Mouse (Mus musculus) MEL (cell line): Measurements from ENCODE around the gene Tbc1d1. TPM values are rescaled to one million over a fixed set of nuclear protein-coding genes. Genes with fewer than 3 reads are reported as not detected.

Experiments used
- DNase-seq: peaks from one replicate; pipeline ENCODE4 v3.0.0; 2011; ENCODE audit warnings: low read depth, low spot score
- H3K27ac ChIP-seq: 2 replicates; pipeline ENCODE4 v1.5.1; 2012; ENCODE audit warnings: low read depth, mild to moderate bottlenecking, control low read depth, low read length, moderate library complexity; ENCODE audit not compliant: control insufficient read depth
- H3K27me3 ChIP-seq, 2 experiments: fragments of 150-350 bp in 1 of 2; sonication (generic) in 1 of 2; 2 replicates each; pipeline ENCODE4 v1.6.1; 2012; ENCODE audit warnings: low read length in 2 of 2, mild to moderate bottlenecking in 2 of 2, improper control_type of control experiment in 1 of 2, moderate library complexity in 1 of 2; ENCODE audit not compliant: insufficient read depth in 2 of 2, control insufficient read depth in 1 of 2
- H3K36me3 ChIP-seq, 2 experiments: 2 replicates each; pipeline ENCODE4 v1.6.1; 2012 to 2014; ENCODE audit warnings: low read length in 2 of 2, improper control_type of control experiment in 1 of 2, inconsistent platforms in 1 of 2, mild to moderate bottlenecking in 1 of 2; ENCODE audit not compliant: insufficient read depth in 2 of 2, control insufficient read depth in 1 of 2
- H3K4me1 ChIP-seq, 2 experiments: fragments of 150-350 bp in 1 of 2; sonication (generic) in 1 of 2; 2 replicates each; pipeline ENCODE4 v1.6.1; 2012; ENCODE audit warnings: low read length in 2 of 2, improper control_type of control experiment in 1 of 2, mild to moderate bottlenecking in 1 of 2; ENCODE audit not compliant: insufficient read depth in 2 of 2, control insufficient read depth in 1 of 2
- H3K4me3 ChIP-seq, 2 experiments: fragments of 150-350 bp in 1 of 2; sonication (generic) in 1 of 2; 2 replicates each; pipeline ENCODE4 v1.5.1; 2012; ENCODE audit warnings: low read depth in 2 of 2, low read length in 2 of 2, mild to moderate bottlenecking in 2 of 2, moderate library complexity in 2 of 2, control low read depth in 1 of 2, improper control_type of control experiment in 1 of 2; ENCODE audit not compliant: control insufficient read depth in 1 of 2, insufficient read depth in 1 of 2
- H3K79me2 ChIP-seq: 2 replicates; pipeline ENCODE4 v1.6.1; 2012; ENCODE audit warnings: mild to moderate bottlenecking, low read length, moderate library complexity; ENCODE audit not compliant: control insufficient read depth, poor library complexity, insufficient read depth
- H3K9ac ChIP-seq: 2 replicates; pipeline ENCODE4 v1.6.1; 2012; ENCODE audit warnings: low read depth, mild to moderate bottlenecking, control low read depth, low read length, moderate library complexity; ENCODE audit not compliant: control insufficient read depth, poor library complexity, severe bottlenecking
- H3K9me3 ChIP-seq: fragments of 150-350 bp; sonication (generic); replicated peaks from 2 replicates; pipeline ENCODE4 v1.6.1; 2012; ENCODE audit warnings: mild to moderate bottlenecking, low read length, improper control_type of control experiment, moderate library complexity; ENCODE audit not compliant: insufficient read depth
- CHD1 ChIP-seq: IDR thresholded peaks from 2 replicates; pipeline ENCODE4 v1.6.1; 2012; ENCODE audit warnings: low read depth, mild to moderate bottlenecking, inconsistent platforms, low read length, improper control_type of control experiment
- CHD2 ChIP-seq: IDR thresholded peaks from 2 replicates; pipeline ENCODE4 v1.6.1; 2011; ENCODE audit warnings: low read length, improper control_type of control experiment
- ELF1 ChIP-seq: IDR thresholded peaks from 2 replicates; pipeline ENCODE4 v1.6.1; 2014; ENCODE audit warnings: low read depth, mild to moderate bottlenecking, inconsistent platforms, low read length, improper control_type of control experiment, moderate library complexity
- EP300 ChIP-seq, 2 experiments: IDR thresholded peaks; 2 replicates each; pipeline ENCODE4 v1.6.1; 2011; ENCODE audit warnings: improper control_type of control experiment in 2 of 2, low read length in 2 of 2, low read depth in 1 of 2, mild to moderate bottlenecking in 1 of 2
- ETS1 ChIP-seq: IDR thresholded peaks from 2 replicates; pipeline ENCODE4 v1.6.1; 2012; ENCODE audit warnings: low read depth, mild to moderate bottlenecking, inconsistent platforms, low read length, improper control_type of control experiment, moderate library complexity
- GABPA ChIP-seq: IDR thresholded peaks from 2 replicates; pipeline ENCODE4 v1.6.1; 2012; ENCODE audit warnings: low read depth, mild to moderate bottlenecking, inconsistent platforms, low read length, improper control_type of control experiment, moderate library complexity
- GATA1 ChIP-seq: IDR thresholded peaks from 2 replicates; pipeline ENCODE4 v1.6.1; 2011; ENCODE audit warnings: low read depth, low read length, improper control_type of control experiment
- KAT2A ChIP-seq: conservative IDR thresholded peaks from 2 replicates; pipeline ENCODE4 v1.6.1; 2012; ENCODE audit warnings: low read depth, low read length, improper control_type of control experiment, inconsistent platforms
- MAFK ChIP-seq: IDR thresholded peaks from 2 replicates; pipeline ENCODE4 v1.6.1; 2011; ENCODE audit warnings: low read depth, mild to moderate bottlenecking, low read length, improper control_type of control experiment, borderline replicate concordance
- MAX ChIP-seq: IDR thresholded peaks from 2 replicates; pipeline ENCODE4 v1.6.1; 2011; ENCODE audit warnings: low read length, improper control_type of control experiment
- MAZ ChIP-seq: IDR thresholded peaks from 2 replicates; pipeline ENCODE4 v1.6.1; 2012; ENCODE audit warnings: low read depth, mild to moderate bottlenecking, inconsistent platforms, low read length, improper control_type of control experiment
- MEF2A ChIP-seq: IDR thresholded peaks from 2 replicates; pipeline ENCODE4 v1.6.1; 2014; ENCODE audit warnings: low read depth, mild to moderate bottlenecking, inconsistent platforms, low read length, improper control_type of control experiment; ENCODE audit not compliant: poor library complexity, insufficient replicate concordance, severe bottlenecking; ENCODE audit errors: extremely low read depth
- MYC ChIP-seq: IDR thresholded peaks from 2 replicates; pipeline ENCODE4 v1.6.1; 2011; ENCODE audit warnings: low read depth, mild to moderate bottlenecking, low read length, improper control_type of control experiment, moderate library complexity
- NELFE ChIP-seq: IDR thresholded peaks from 2 replicates; pipeline ENCODE4 v1.6.1; 2011; ENCODE audit warnings: low read depth, low read length, improper control_type of control experiment
- POLR2A ChIP-seq, 2 experiments: IDR thresholded peaks; 2 replicates each; pipeline ENCODE4 v1.6.1; 2011 to 2012; ENCODE audit warnings: low read length in 2 of 2, mild to moderate bottlenecking in 2 of 2, control low read depth in 1 of 2, improper control_type of control experiment in 1 of 2, low read depth in 1 of 2, moderate library complexity in 1 of 2; ENCODE audit not compliant: control insufficient read depth in 1 of 2, insufficient read depth in 1 of 2, poor library complexity in 1 of 2
- POLR2AphosphoS2 ChIP-seq: IDR thresholded peaks from 2 replicates; pipeline ENCODE4 v1.6.1; 2011; ENCODE audit warnings: low read length, improper control_type of control experiment
- POLR2AphosphoS5 ChIP-seq: IDR thresholded peaks from 2 replicates; pipeline ENCODE4 v1.6.1; 2012; ENCODE audit warnings: low read depth, borderline replicate concordance, mild to moderate bottlenecking, inconsistent platforms, low read length, moderate library complexity, mixed read lengths
- RCOR1 ChIP-seq: IDR thresholded peaks from 2 replicates; pipeline ENCODE4 v1.6.1; 2012; ENCODE audit warnings: low read depth, mild to moderate bottlenecking, inconsistent platforms, low read length, improper control_type of control experiment
- TCF12 ChIP-seq: IDR thresholded peaks from 2 replicates; pipeline ENCODE4 v1.6.1; 2014; ENCODE audit warnings: low read depth, mild to moderate bottlenecking, inconsistent platforms, low read length, improper control_type of control experiment, moderate library complexity
- UBTF ChIP-seq: IDR thresholded peaks from 2 replicates; pipeline ENCODE4 v1.6.1; 2012; ENCODE audit warnings: low read depth, mild to moderate bottlenecking, inconsistent platforms, low read length, improper control_type of control experiment, moderate library complexity, borderline replicate concordance; ENCODE audit not compliant: insufficient read depth
- ZC3H11A ChIP-seq: IDR thresholded peaks from 2 replicates; pipeline ENCODE4 v1.6.1; 2012; ENCODE audit warnings: low read depth, mild to moderate bottlenecking, inconsistent platforms, low read length, improper control_type of control experiment
- ZKSCAN1 ChIP-seq: IDR thresholded peaks from 2 replicates; pipeline ENCODE4 v1.6.1; 2012; ENCODE audit warnings: low read depth, mild to moderate bottlenecking, inconsistent platforms, low read length, improper control_type of control experiment, moderate library complexity
- ZMIZ1 ChIP-seq: IDR thresholded peaks from 2 replicates; pipeline ENCODE4 v1.6.1; 2012; ENCODE audit warnings: low read depth, mild to moderate bottlenecking, inconsistent platforms, low read length, improper control_type of control experiment, moderate library complexity
- polyA plus RNA-seq, 2 experiments: library from polyadenylated mRNA; stranded (reverse) in 1 of 2; unstranded in 1 of 2; fragments of >175 nt in 1 of 2; fragments of >200 nt in 1 of 2; gene quantifications; 2 replicates each; pipeline versions ENCODE4 v1.2.1 to v1.2.4; 2012; ENCODE audit warnings: low replicate concordance in 2 of 2, low read depth in 1 of 2; ENCODE audit not compliant: insufficient read length in 2 of 2, insufficient read depth in 1 of 2, missing spikeins in 1 of 2
- total RNA-seq: library from RNA; depleted of rRNA; stranded (reverse); fragments of 300-350 nt; gene quantifications from 2 replicates; pipeline ENCODE4 v1.2.3, GENCODE M21; 2012

The Tbc1d1 gene
- total and polyA plus RNA-seq, 3 experiments: 22.5 to 24.4 TPM; not detected in 1

GRCm38 (mm10) chr5:64273517-64273916, 117.4 kb downstream of the Tbc1d1 start:
- Histone ChIP-seq H3K4me1 (no peaks in the 10 kb centered on the region), H3K27ac (no peak overlapping the region)
- TF ChIP-seq ZMIZ1: no peak
- no peak for TF ChIP-seq POLR2AphosphoS5
- no peak for TF ChIP-seq CHD1
- no peak for TF ChIP-seq RCOR1
- TF ChIP-seq TCF12: no peak
- TF ChIP-seq GATA1: no peak
- TF ChIP-seq POLR2A (IDR thresholded peaks at IDR 0.05; ENCODE audit: control insufficient read depth in 1 of 2, insufficient read depth in 1 of 2, low read depth in 1 of 2, low read length in 2 of 2, poor library complexity in 1 of 2): no peak
- no peak for TF ChIP-seq UBTF
- no peak for TF ChIP-seq ETS1
- TF ChIP-seq EP300 (IDR thresholded peaks at IDR 0.05; ENCODE audit: low read depth in 1 of 2, low read length in 2 of 2): no peak
- TF ChIP-seq MYC: no peak
- TF ChIP-seq ELF1: no peak
- TF ChIP-seq NELFE: no peak
- TF ChIP-seq MEF2A: no peak
- TF ChIP-seq ZKSCAN1: no peak
- no peak for TF ChIP-seq MAFK
- TF ChIP-seq POLR2AphosphoS2: no peak
- TF ChIP-seq, all 39 proteins: peak for 0
- no peak for DNase-seq
- H3K36me3 ChIP-seq: peaks cover 0 to 9% of the 10 kb centered on the region in 2 experiments; a peak in 2 of 4 replicates
- H3K27me3 ChIP-seq: no peaks in the 10 kb centered on the region
- H3K79me2 ChIP-seq: no peaks in the 10 kb centered on the region
- H3K9me3 ChIP-seq: no peaks in the 10 kb centered on the region
- no peak overlapping the region for H3K9ac ChIP-seq
- no peak overlapping the region for H3K4me3 ChIP-seq

DNA sequence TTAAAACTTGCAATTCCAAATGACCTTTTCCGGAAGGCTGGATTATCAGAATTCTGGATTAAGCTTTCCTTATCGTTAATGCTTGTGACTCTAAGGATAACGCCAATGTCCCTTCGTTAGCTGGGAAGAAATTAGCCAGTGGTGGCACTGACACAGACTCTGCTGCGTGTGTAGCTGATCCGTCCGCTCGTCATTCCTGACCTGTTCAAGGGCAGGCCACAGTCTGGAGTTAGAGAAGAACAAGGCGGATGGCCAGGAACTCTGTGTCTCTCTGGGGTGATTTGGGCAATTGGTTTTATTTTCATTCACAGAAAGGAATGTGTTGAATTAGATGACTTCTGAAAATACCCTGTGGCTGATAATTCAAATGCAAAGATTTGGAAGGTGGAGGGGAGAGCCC, 118.2 kb downstream of the Tbc1d1 start:
- TF ChIP-seq CHD2: no peak
- no peak for TF ChIP-seq MAFK
- TF ChIP-seq CHD1: no peak
- no peak for TF ChIP-seq ELF1
- no peak for TF ChIP-seq MAX
- TF ChIP-seq ZKSCAN1: no peak
- TF ChIP-seq KAT2A: no peak
- no peak for TF ChIP-seq MAZ
- TF ChIP-seq GABPA: no peak
- no peak for TF ChIP-seq GATA1
- no peak for TF ChIP-seq ZC3H11A

More for the DNA sequence above, 118.2 kb downstream of the Tbc1d1 start:
- H3K27me3 ChIP-seq: no peaks in the 10 kb centered on the region
- no peaks in the 10 kb centered on the region for H3K9me3 ChIP-seq
- H3K9ac ChIP-seq: no peak overlapping the region
- DNase-seq: no peak
- H3K79me2 ChIP-seq: no peaks in the 10 kb centered on the region
- H3K27ac ChIP-seq: no peak overlapping the region
- H3K36me3 ChIP-seq: peaks cover 0 to 9% of the 10 kb centered on the region in 2 experiments; a peak in 2 of 4 replicates
- H3K4me3 ChIP-seq: no peak overlapping the region
- H3K4me1 ChIP-seq: no peaks in the 10 kb centered on the region
